Mouse (Mus musculus) spleen, adult 12 weeks (tissue): ENCODE measurements around the gene Nectin2.

Source experiments
- DNase-seq: peaks from one replicate; pipeline ENCODE4 v3.0.0; 2022; ENCODE audit warnings: low spot score

Nectin2 gene

DNA sequence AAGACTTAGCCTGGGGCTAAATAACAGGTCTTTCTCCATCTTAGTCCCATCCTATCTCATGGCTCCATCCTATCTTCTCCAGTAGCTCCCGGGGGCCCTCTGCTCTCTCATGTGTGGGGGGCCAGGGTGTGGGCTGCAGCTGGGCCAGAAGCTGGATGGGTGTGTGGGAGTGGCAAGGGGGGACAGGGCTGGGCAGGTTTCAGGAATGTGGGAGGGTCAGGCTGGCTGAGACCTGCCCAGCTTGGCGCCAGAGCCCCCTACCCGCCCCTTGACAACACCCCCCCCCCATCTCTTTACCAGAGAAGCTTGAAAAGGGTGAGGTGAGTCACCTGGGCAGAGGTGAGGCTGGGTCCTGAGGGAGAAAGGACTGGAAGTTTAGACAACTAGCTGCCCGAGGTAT is 18.7 kb upstream of the Nectin2 start:
- DNase-seq, result no peak

DNA sequence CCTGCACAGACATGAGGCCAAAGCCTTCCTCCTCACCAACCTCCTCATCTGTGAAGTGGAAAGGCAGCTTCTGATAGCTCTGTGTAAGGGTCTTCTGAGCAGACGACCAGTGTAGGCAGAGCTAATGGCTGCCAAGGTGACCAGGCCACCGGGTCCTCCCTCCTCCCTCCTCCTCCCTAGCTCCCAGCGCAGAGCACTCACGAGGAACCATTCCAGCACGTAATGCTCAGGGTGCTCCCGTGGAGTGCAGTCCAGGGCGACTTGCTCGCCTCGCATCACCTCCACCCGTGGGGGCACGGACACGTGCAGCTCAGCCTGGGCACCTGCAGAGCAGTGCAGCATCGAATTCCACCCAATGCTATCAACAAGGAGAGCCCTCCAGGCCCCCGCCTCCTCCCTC is 18.0 kb upstream of the Nectin2 start:
- no peak for DNase-seq

DNA sequence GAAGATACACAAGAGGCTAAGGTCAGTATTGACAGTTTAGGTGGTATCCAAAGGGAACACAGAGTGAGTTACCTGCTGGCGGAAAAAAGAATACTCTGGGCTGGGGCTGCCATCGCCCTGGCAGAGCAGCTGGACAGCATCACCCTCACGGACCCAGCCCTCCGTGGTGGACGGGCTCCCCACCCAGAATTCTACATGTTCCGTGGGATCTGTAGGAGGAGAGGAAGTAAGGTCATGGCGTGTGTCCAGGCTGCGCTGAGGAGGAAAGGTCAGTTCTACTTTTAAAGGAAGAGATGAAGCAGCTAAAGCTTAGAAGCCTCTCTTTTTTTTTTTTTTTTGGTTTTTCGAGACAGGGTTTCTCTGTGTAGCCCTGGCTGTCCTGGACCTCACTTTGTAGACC is 14.3 kb upstream of the Nectin2 start:
- DNase-seq, result no peak

DNA sequence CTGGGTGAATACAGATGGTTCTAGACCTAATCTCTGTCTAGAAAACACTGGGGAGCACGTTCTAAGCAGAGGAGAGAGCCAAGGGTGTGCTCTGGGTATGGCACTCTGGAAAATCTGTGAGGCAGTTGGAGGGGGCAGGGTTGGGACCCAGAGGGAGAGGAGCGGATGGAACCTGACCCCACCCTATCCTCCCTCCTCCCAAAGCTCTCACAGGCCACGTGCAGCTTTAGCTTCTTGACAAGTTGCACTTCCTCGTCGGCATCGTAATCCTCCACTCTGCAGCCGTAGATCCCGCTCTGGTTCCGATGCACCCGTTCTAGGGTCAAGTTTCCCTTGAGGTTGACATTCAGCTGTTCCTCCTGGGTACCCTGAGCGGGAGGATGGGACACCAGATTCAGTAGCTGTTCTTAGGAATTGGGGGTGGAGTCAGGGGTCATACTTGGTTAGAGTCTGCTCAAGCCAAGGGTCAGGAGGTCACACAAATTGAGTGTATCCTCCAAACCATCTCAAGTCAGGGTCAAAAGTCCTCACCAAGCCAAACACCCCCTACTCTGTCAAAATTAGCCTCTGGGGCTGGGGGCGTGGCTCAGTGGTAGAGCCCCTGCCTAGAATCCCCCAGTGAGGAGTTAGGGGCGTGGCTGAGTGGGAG is 13.7 kb upstream of the Nectin2 start:
- DNase-seq, result no peak

DNA sequence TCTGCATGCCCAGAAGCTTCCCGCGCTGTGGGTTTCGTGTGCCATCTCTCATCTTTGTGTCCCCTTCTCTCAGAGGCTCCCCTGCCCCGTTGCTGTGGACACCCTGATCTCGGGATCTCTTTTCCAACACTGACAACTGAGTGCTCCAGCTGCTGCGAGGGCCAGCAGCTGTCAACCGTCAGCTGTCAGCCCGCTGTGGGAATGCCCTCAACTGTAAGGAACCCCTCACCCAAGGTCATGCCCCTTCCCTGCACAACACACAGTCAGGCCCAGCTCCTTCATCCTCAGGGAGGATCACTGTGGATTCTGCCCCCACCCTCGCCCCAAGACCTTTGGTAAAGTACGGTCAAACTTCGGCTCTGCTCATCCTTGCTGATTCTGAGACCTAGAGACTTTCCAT is 12.0 kb upstream of the Nectin2 start:
- no peak for DNase-seq

DNA sequence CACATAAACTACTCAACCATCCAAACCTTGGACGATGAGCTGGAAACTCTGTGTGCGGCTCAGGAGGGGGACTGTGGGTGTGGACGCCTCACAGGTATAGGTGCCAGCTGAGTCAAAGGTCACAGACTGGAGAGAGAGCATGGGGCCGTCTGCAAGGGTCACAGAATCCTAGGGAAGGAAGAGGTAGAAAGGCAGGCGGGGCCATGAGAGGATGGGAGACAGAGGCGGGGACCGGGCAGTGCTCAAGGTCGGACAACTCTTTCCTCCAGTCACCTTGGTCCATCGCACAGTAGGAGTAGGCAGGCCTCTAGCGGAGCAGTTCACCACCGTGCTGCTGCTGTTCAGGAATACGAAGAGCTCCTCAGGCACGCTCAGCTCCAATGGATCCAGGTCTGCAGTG is 9.7 kb upstream of the Nectin2 start:
- DNase-seq, result no peak

DNA sequence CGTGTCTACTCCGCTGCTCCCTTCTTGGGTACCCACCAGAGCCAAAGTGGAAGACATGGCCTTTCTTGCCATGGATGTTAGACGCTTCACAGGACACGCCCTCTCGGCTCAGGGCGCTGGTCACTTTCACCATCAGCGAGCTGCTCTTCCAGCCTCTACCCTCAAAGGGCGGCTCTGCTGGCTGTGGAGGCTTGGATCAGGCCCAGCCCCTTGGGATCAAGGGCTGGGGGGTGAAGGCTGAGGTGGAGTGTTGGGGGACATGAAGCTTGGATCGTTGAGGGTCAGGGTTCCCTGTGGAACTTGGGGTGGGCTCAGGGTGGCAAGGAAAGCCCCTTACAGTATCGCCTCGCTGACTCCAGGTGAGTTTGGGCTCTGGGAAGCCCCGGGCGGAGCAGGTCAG is 8.3 kb upstream of the Nectin2 start:
- DNase-seq, result no peak

DNA sequence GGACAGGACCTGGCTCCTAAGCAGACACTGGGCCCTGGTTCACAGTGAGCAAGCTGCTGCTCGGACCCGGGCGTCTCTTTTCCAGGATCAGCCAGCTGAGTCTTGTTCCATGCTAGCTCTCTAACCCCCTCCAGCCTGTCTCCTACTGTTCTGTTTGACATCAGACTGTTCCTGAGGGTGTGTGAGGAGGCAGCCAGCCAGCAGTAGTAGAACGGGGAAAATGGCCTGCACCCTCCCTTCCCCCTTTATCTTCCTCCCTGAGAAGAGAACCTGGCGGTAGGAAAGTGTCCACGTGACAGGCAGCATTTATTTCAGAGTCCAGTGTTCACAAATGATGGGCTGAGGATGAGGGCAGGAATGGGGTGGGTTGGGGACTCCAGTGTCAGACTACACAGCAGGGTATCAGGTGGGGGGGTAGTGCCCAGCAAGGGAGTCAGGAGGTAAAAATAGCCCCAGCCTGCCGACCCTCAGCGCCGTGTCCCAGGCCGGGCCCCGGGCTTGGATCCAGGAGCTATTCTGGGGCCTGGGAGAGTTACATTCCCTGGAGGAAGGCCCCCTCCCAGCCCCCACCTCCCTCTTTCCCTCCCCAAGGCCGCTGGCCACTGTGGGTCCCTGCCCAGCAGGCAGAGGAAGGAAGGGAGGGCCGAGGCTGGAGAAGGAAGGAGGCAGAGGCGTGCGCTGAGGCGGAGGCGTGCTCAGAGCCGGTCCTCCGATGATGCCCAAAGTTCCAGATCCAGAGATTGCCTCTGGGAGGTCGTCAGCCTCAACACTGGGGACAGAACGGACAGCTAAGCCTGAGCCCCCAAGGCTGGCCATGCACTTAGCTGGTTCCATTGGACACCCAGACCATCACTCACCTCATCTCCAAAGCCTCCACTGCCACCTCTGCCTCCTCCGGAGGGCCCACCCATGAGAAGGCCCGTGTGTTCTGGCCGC is 5.8 kb upstream of the Nectin2 start:
- no peak for DNase-seq

DNA sequence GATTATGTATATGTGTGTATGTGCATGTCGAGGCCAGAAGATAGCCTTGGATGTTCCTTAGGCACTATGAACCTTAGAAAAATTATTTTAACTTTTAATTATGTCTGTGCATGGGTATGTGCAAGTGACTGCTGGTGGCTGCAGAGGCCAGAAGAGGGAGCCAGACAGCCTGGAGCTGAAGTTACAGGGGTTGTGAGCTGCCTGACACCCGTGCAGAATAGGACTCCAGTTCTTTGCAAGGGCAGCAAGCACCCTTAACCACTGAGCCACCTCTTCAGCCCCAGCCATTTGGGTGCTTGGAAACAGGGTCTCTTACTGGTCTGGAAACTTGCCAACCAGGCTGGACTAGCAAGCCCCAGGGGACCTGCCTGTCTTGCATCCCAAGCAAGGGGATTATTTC is 4.7 kb upstream of the Nectin2 start:
- DNase-seq, result no peak

DNA sequence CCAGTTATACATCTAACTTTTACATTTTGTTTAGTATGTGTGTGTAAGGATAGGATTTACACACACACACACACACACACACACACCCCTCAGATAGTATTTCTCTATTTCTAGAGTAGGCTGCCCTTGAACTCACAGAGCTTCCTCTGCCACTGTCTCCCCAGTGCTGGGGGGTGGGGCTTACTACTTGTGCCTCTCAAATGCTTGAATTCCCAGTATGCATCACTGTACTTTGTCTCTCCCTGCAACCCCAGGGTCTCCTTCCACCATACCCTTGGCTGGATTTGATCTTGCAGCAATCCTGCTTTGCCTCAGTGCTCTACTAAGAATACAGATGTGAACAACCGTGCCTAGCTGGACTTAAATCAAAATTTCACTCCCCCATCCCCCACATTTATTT is 3.8 kb upstream of the Nectin2 start:
- no peak for DNase-seq

DNA sequence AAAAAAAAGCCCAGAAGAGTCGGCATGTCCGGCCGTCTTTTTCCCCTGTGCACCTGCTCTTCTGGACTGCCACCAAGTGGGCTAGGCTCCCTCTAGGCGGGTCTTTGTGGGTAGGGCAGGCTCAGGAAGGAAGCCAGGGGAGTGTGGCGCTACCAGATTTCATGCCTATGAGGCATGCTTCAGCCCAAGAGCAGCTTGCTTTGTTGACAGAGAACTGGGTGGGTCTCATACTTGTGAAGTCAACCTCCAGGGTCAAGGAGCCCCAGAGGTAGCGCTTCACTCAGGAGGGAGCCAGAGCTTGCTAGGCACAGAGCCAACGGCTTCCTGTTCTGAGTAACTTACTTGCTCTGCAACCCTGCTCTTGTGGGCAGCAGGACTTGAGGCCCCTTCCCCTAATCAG is 3.3 kb upstream of the Nectin2 start:
- DNase-seq, result no peak

DNA sequence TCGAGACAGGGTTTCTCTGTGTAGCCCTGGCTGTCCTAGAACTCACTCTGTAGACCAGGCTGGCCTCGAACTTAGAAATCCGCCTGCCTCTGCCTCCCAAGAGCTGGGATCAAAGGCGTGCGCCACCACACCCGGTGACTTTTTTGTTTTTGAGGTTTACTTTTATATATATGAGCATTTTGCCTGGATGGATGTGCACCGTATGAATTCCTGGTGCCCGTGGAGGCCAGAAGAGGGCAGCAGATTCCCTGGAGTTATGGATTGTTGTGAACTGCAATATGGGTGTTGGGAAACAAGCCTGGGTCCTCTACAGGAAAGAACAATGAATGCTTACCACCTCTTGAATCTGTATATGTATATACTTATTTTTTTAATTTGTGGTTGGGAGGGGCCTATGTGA is 2.4 kb upstream of the Nectin2 start:
- no peak for DNase-seq

DNA sequence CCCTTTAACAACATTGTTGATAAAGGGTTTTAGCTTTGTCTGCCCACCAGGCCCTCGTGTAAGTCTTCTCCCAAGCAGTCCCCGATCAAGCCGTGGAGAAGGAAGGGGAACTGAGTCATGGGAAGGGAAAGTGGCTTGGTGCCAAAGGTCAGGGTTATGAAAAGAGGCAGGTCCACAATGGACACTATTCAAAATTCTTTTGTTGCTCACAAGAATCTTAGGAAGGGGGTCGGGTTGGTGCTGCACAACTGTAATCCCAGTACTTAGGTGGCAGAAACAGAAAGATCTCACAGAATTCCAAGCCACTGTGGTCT is 744 bp upstream of the Nectin2 start:
- no peak for DNase-seq

DNA sequence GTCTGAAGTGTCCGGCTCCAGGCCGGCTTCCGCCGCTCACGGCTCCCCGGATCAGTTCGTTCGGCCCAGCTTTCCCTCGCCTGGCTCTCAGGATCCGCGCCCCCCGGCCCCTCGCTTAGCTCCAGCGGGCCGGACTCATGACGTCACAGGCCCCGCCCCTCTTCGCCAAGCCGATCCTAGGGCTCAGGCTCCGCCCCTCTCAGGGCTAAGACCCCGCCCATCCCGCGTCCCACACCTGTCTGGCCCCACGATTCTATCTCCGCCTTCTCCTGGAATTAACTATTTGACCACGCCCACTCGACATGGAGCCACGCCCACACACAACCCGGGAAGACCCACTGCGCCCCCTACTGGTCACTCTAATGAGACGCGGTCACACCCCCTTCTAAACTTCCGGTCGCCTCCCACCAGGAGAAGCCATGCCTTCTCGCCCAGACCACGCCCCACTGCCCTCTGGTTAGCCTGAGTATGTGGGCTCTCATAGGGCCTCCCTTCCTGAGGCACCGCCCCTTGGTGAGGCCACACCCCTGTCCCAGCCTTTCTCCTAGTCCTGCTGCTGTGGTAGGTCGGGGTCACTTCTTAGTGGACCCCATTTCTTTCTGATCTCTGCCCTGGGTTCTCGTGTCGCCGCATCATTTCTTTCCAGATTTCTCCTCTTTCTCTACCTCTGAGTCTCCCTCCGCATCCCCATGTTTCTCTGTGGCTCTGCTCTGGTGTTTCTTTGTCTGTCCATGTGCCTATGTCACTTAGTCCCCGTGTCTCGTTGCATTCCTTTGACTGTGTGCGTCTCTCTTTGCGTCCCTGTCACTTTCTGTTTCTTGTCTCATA is 680 bp downstream of the Nectin2 start:
- peak; percentile 61 for DNase-seq

DNA sequence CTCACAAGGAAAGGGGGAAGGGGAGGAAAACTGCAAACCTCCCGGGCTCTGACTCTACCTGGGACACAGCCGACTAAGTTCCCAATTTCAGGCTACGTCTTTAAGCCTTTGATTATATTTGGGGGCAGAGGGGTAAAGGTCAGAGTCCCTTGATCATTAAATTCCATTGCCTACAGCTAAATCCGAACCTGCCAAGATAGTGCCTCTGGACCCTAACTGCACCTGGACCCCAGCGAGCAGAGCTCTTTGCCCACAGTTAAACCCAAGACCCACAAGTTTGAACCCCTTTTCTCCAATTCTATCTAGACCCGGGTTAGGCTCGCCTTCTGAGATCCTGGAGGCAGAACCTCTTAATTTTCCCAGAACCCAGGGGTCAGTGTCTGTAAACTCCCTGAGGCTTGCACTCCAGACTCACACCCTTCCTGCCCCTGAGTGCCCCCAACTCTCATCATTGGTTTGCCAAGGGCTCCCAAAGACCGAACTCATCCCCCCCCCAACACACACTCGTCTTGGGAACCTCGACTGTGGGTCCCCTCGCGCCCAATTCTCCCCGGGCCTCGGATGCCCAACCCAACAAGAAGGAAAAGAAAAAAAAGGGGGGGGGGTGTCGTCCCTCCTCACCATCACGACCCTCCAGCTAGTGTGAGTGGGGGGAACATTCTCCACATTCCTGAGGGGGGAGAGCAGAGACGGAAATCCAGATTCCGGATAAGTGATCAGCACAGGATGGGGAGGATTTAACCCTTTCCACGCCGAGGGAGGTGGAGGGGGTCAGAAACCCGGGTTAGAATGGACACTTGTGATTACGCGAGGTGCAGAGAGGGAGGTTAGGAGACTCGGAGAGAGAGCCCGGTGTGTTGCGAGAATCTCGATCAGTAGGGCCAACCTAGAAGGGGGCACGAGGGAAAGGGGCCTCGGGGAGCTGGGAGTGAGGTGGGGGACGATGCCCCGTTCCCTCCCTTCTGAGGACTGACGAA is 1.8 kb downstream of the Nectin2 start:
- no peak for DNase-seq

DNA sequence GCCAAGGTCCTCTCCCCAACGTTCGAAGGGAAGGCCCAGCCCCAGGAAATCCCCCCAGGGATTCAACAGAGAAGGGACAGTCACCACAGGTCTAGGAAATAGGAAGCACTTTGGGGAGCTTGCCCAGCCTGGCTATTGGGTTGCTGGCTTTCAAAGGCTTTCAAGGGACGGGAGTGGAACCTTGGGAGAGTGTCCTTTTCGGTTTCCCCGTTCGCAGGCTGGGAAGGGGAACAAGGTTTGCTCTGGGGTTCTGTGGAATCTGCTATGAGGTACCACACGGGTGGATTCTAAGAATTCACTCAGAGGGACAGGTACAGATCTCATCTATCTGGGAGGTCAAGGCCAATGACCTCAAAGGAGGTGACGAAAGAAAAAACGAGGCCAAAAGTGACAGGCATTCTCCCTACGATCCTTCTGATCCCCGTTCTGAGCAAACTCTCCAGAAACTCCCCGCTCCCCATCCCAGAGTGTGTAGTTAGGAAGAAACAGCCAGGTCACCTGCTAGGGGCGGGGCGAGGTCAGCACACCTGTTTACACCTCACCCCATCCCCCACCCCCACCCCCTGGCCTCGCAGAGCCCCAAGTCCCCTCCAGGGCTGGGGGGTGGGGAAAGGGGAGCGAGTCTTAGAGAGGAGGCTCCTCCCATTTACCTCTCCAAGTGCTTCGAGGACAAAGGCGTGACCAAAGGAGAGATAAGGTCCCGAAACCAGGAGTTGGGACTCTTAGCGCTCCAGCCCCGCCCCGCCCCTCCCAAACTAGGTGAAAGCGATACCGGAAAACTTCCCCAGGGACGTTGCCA is 2.7 kb downstream of the Nectin2 start:
- no peak for DNase-seq

DNA sequence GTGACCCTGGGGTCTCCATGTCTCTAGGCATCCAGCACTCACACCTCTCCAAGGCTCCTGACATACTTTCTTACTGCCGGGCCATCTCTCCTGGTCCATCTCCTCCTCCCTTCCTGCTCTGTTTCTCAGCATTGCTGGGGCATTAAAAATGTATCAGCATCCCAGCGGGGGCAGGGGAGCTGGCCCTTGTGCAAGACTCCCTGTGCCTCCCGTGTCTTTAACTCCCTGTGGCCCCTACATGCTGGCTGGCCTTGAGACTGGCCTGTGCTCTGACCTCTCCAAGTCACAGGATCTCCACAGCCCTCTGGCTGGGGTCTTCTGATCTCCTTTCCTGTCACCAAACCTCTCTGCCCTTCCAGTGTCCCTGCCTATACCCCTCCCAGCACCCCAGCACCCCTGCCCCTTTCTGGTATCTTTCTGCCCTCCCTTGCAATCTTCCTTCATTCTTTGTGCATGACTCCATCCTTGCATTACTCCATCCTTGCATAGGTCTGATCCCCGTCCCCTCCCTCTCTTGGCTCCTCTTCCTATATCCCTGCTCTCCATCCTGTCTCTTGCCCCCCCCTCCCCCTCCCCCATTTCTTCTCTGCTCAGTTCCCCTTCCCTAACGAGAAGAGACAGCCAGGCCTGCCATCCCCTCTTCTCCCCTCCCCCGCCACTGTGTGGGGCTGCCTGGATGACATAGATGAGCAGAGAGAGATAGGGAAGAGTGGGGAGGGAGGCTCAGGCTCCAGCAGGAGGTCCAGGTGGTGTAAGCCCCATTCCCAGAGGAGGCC is 3.7 kb downstream of the Nectin2 start:
- no peak for DNase-seq

DNA sequence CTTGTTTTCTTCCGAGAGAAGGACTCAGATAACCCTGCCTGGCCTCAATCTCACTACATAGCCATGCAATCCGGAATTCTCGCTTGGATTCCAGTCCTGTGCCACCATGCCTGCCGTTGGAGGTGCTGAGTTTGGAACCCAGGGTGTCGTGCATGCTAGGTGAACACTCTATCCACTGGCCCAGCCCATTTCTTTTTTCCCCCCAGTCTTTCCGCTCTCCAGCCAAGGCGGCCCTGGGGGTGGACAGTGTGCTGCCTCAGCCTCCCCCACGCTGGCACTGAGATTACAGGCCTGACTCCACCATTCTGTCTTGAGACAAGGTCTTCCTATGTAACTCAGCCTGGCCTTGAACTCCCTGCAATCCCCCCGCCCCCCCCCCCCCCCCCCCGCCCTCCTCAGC is 4.3 kb downstream of the Nectin2 start:
- DNase-seq, result no peak

DNA sequence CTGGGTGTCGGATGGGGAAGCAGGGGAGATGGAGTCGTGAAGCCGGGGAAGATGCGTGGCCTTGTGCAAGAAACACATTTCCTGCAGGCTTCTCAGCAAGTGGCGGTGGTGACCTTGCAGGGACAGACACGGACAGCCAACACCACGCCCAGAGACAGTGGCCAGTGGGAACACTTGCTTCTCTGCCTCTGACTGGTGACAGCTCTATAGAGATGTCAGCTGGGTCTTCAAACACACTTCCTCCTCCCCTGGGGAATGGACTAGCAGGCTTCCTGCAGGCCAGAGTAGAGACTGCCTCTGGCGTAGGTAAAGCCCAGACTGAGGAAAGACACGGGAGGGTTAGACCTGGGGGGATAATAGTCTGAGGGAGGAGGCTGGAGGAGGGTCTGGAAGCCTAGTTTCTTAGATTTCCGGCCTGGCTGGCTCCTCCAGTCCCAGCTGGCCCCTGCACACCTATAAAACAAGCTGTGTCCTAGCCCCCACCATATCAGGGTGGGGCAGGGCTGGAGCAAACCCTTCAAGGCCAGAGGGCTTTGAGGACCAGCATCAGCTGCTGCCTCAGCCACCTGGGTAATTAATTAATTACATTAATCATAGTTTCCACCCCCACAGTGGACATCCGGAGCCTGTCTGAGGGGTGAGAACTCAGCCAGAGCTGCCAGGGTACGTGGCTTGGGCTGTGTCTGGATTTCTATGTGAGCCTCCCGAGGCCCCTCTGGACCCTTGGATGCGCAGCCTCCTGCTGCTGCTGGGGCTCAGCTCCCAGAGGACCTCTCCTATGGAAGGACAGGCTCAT is 5.5 kb downstream of the Nectin2 start:
- no peak for DNase-seq
